Comparison of ENCODE assay signal across 10 mouse cellular contexts in the genomic region with DNA sequence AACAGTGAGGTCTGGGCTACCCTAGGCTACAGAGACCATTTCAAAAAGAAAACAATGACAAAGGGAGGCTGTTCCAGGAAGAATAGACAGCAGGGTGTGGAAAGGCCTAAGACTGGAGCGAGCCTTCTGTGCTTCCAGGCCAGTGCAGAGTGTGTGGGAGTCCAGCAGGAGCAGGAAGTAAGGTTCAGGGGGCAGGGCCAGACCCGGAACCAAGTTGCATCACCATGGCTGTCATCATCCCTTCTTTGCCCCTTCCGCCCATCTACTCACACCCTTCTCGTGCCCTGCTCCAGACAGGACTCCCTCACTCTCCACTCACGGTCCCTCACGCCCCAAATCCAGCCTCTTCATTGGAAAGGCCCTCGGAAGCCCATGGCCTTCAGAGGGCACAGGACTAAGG. TPM values are rescaled to one million over a fixed set of nuclear protein-coding genes. Genes with fewer than 3 reads are reported as not detected.
DNase-seq lines count a peak whose midpoint lies in the region; ATAC-seq and TF ChIP-seq lines count a peak whose summit lies in the region.
"Had no signal": no experiment of that assay in that cellular context is flagged by ENCODE, and none has a peak within 500 bp of the region (broad histone marks: within the 10 kb centered on the region; RNA-seq: fewer than 3 reads in every experiment).

No protein-coding gene starts in this region.

- H3K36me3 ChIP-seq in kidney, embryonic 14.5 days (ENCODE audit: control insufficient read depth, insufficient read depth, low read length) = peaks cover 5% of the 10 kb centered on the region; the same call in 1 of the 2 replicates
- H3K36me3 ChIP-seq in heart, postnatal 0 days (replicated peaks; ENCODE audit: control insufficient read depth, insufficient read depth, low read length) = 0 out of 2 replicates have a peak, but pooled peaks cover 6% of the 10 kb centered on the region

- 0 out of 2 replicates have a peak overlapping the region, but pooled peaks have one; percentile 9 for H3K9ac ChIP-seq in kidney, embryonic 14.5 days (ENCODE audit: low read depth, low read length)
- H3K9ac ChIP-seq in heart, postnatal 0 days (replicated peaks; ENCODE audit: low read depth, low read length) = 0 out of 2 replicates have a peak overlapping the region, but pooled peaks have one; percentile 10

- no peak for TF ChIP-seq CTCF in bone marrow, adult 2 months (IDR thresholded peaks at IDR 0.05; ENCODE audit: control insufficient read depth, insufficient read depth, low read length)
- no peak for TF ChIP-seq CTCF in heart, postnatal 0 days (IDR thresholded peaks at IDR 0.05; ENCODE audit: low read depth)

- no peak for TF ChIP-seq EP300 in heart, postnatal 0 days (IDR thresholded peaks at IDR 0.05; ENCODE audit: low read depth)

- no peak overlapping the region for H3K4me2 ChIP-seq in kidney, embryonic 14.5 days (replicated peaks; ENCODE audit: low read depth, low read length)
- peak overlapping the region; percentile 11; the same call in 1 of the 2 replicates for H3K4me2 ChIP-seq in heart, postnatal 0 days (ENCODE audit: low read depth, low read length)

- 62% methylated on average over 7 of the region's 7 CpGs for WGBS in kidney, embryonic 14.5 days
- WGBS in bone marrow, adult 2 months = 54% methylated on average over 7 of the region's 7 CpGs
- 52% methylated on average over 7 of the region's 7 CpGs for WGBS in heart, postnatal 0 days

- H3K4me1 ChIP-seq in kidney, embryonic 14.5 days (ENCODE audit: control insufficient read depth, insufficient read depth, low read length) = peaks cover 29% of the 10 kb centered on the region
- H3K4me1 ChIP-seq in bone marrow, adult 2 months (ENCODE audit: control insufficient read depth, insufficient read depth, low read length) = peaks cover 7% of the 10 kb centered on the region; the same call in 1 of the 2 replicates
- peaks cover 50% of the 10 kb centered on the region for H3K4me1 ChIP-seq in heart, postnatal 0 days (ENCODE audit: control insufficient read depth, insufficient read depth)

- no peak overlapping the region for H3K27ac ChIP-seq in kidney, embryonic 14.5 days (ENCODE audit: low read depth, low read length)
- peak overlapping the region; percentile 73 for H3K27ac ChIP-seq in bone marrow, adult 2 months (ENCODE audit: control insufficient read depth, insufficient read depth, low read depth, low read length, poor library complexity)
- H3K27ac ChIP-seq in heart, postnatal 0 days (ENCODE audit: low read depth) = peak overlapping the region; percentile 81

- no peak for DNase-seq in kidney, postnatal 14 days
- peak; percentile 46 for DNase-seq in heart, postnatal 0 days (ENCODE audit: low spot score)
- DNase-seq in lung, postnatal 14 days = peak; percentile 39
- no peak for DNase-seq in left cerebral cortex, adult 9 months (ENCODE audit: low spot score in 2 of 2)
- no peak for DNase-seq in layer of hippocampus, postnatal 25 days (ENCODE audit: extremely low spot score in 1 of 2, low spot score in 1 of 2)

- H3K9me3 ChIP-seq in kidney, embryonic 14.5 days (ENCODE audit: control insufficient read depth, low read length) = no peaks in the 10 kb centered on the region
- H3K9me3 ChIP-seq in heart, postnatal 0 days (replicated peaks; ENCODE audit: control insufficient read depth, low read length) = no peaks in the 10 kb centered on the region

- peak; percentile 31; the same call in 1 of the 2 replicates for TF ChIP-seq POLR2A in bone marrow, adult 2 months (IDR thresholded peaks at IDR 0.05; ENCODE audit: borderline replicate concordance, control insufficient read depth, low read depth, low read length)

- no peak for ATAC-seq in kidney, embryonic 14.5 days (ENCODE audit: low FRiP score, low TSS enrichment)
- no peak for ATAC-seq in heart, postnatal 0 days (ENCODE audit: insufficient read depth, low read depth)
- ATAC-seq in erythroid progenitor cell, adult 5-6 weeks (replicated peaks; ENCODE audit: low FRiP score, poor library complexity, severe bottlenecking) = no peak

- no peaks in the 10 kb centered on the region for H3K27me3 ChIP-seq in kidney, embryonic 14.5 days (ENCODE audit: control insufficient read depth, insufficient read depth, low read length)
- H3K27me3 ChIP-seq in heart, postnatal 0 days (ENCODE audit: control insufficient read depth, insufficient read depth, low read length) = no peaks in the 10 kb centered on the region

- no peak overlapping the region for H3K4me3 ChIP-seq in kidney, embryonic 14.5 days (ENCODE audit: low read length)
- H3K4me3 ChIP-seq in bone marrow, adult 2 months (replicated peaks; ENCODE audit: control insufficient read depth, low read depth, low read length) = no peak overlapping the region
- no peak overlapping the region for H3K4me3 ChIP-seq in heart, postnatal 0 days (ENCODE audit: low read depth, low read length)

RNA-seq across cellular contexts. Expression of gene Carhsp1, which starts 4.7 kb away (rescaled TPM):
- polyA plus RNA-seq in kidney, embryonic 14.5 days (2014; fragmentation: Nextera tagmentation; extraction: Ambion mirVana) = 23.1 and 45.2 TPM in 2 replicates
- 66.5 and 76.5 TPM in 2 replicates for polyA plus RNA-seq in bone marrow, adult 2 months (2011; ENCODE audit: insufficient read depth, insufficient read length, low replicate concordance, missing spikeins)
- total RNA-seq in heart, postnatal 0 days (2014; rRNA removed; ENCODE audit: low replicate concordance) = 71.6 and 76.6 TPM in 2 replicates
- polyA plus RNA-seq in heart, postnatal 0 days (2015; fragmentation: Nextera tagmentation; extraction: Ambion mirVana) = 42.7 TPM in 2 replicates
- 176 and 189 TPM in 2 replicates for total RNA-seq in erythroid progenitor cell, adult 5-6 weeks (2015; ENCODE audit: low replicate concordance)
- total RNA-seq in erythroid progenitor cell, adult 5-6 weeks (2017; ENCODE audit: low replicate concordance) = 200 and 217 TPM in 2 replicates
- total RNA-seq in layer of hippocampus, postnatal 25 days (2021) = 10 to 100 TPM; 24.0 to 27.4 TPM

RNA-seq across cellular contexts. Expression of gene Gm5767, which starts 13.3 kb away (rescaled TPM):
- not detected in 2 replicates for polyA plus RNA-seq in kidney, embryonic 14.5 days (2014; fragmentation: Nextera tagmentation; extraction: Ambion mirVana)
- not detected in 2 replicates for polyA plus RNA-seq in bone marrow, adult 2 months (2011; ENCODE audit: insufficient read depth, insufficient read length, low replicate concordance, missing spikeins)
- not detected in 2 replicates for total RNA-seq in heart, postnatal 0 days (2014; rRNA removed; ENCODE audit: low replicate concordance)
- polyA plus RNA-seq in heart, postnatal 0 days (2015; fragmentation: Nextera tagmentation; extraction: Ambion mirVana) = not detected in 2 replicates
- not detected in 2 replicates for total RNA-seq in erythroid progenitor cell, adult 5-6 weeks (2015; ENCODE audit: low replicate concordance)
- total RNA-seq in erythroid progenitor cell, adult 5-6 weeks (2017; ENCODE audit: low replicate concordance) = not detected in 2 replicates
- not detected for total RNA-seq in layer of hippocampus, postnatal 25 days (2021)
- polyA plus RNA-seq: cortical plate, adult 2 months; neural tube, embryonic 14.5 days had no signal

RNA-seq across cellular contexts. Expression of gene Tmem186, which starts 29.7 kb away (rescaled TPM):
- polyA plus RNA-seq in kidney, embryonic 14.5 days (2014; fragmentation: Nextera tagmentation; extraction: Ambion mirVana) = 11.0 and 13.7 TPM in 2 replicates
- polyA plus RNA-seq in bone marrow, adult 2 months (2011; ENCODE audit: insufficient read depth, insufficient read length, low replicate concordance, missing spikeins) = 8.0 TPM in 2 replicates
- total RNA-seq in heart, postnatal 0 days (2014; rRNA removed; ENCODE audit: low replicate concordance) = 14.3 and 21.8 TPM in 2 replicates
- polyA plus RNA-seq in heart, postnatal 0 days (2015; fragmentation: Nextera tagmentation; extraction: Ambion mirVana) = 13.8 and 14.8 TPM in 2 replicates
- 6.7 and 11.9 TPM in 2 replicates for total RNA-seq in erythroid progenitor cell, adult 5-6 weeks (2015; ENCODE audit: low replicate concordance)
- total RNA-seq in erythroid progenitor cell, adult 5-6 weeks (2017; ENCODE audit: low replicate concordance) = 10.9 and 12.5 TPM in 2 replicates
- total RNA-seq in layer of hippocampus, postnatal 25 days (2021) = 10 to 100 TPM; 11.4 to 11.6 TPM

RNA-seq across cellular contexts. Expression of gene Pmm2, which starts 29.8 kb away (rescaled TPM):
- 44.5 and 59.4 TPM in 2 replicates for polyA plus RNA-seq in kidney, embryonic 14.5 days (2014; fragmentation: Nextera tagmentation; extraction: Ambion mirVana)
- polyA plus RNA-seq in bone marrow, adult 2 months (2011; ENCODE audit: insufficient read depth, insufficient read length, low replicate concordance, missing spikeins) = 23.4 and 41.4 TPM in 2 replicates
- total RNA-seq in heart, postnatal 0 days (2014; rRNA removed; ENCODE audit: low replicate concordance) = 26.2 and 26.8 TPM in 2 replicates
- 34.4 and 36.6 TPM in 2 replicates for polyA plus RNA-seq in heart, postnatal 0 days (2015; fragmentation: Nextera tagmentation; extraction: Ambion mirVana)
- total RNA-seq in erythroid progenitor cell, adult 5-6 weeks (2015; ENCODE audit: low replicate concordance) = 80.1 and 96.9 TPM in 2 replicates
- total RNA-seq in erythroid progenitor cell, adult 5-6 weeks (2017; ENCODE audit: low replicate concordance) = 118 and 123 TPM in 2 replicates
- total RNA-seq in layer of hippocampus, postnatal 25 days (2021) = 10 to 100 TPM; 27.1 to 35.4 TPM

Comparison
In these comparisons a context has a peak if more than half of its experiments do, and no peak if none do; other contexts are left out.
1. DNase-seq: peak in heart, postnatal 0 days (single experiment) and lung, postnatal 14 days (single experiment); none in kidney, postnatal 14 days (single experiment), left cerebral cortex, adult 9 months (0 of 2) and layer of hippocampus, postnatal 25 days (0 of 2).